Mouse (Mus musculus): ENCODE data around the gene Hoxb8. TPM values are rescaled to one million over a fixed set of nuclear protein-coding genes. Genes with fewer than 3 reads are reported as not detected.

Gene Hoxb8
- polyA plus RNA-seq, 1 experiment from 2014 or later, result 0.17 TPM

DNA sequence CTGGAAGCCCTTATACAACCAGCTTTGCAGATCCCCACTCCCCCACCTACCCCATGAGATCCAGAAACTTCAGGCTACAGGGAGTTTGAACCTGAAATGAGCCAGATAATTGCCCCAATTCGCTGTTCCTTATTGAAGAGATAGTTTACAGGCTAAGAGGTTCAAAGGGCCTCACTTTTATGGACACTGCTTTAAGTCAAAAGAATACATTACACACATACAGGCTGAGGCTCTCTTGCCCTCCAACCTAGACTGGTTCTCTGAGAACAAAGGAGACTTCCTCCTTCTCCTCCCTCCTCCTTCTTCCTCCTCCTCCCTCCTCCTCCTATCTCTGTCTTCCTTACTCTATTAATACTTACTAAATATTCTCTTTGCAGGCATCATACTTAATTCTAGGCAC, 22.2 kb upstream of the Hoxb8 start:
- H3K9ac ChIP-seq, result no peak overlapping the region
- H3K27me3 ChIP-seq, result peaks cover 100% of the 10 kb centered on the region
- H3K4me3 ChIP-seq, result no peak overlapping the region
- H3K4me1 ChIP-seq, result peaks cover 21% of the 10 kb centered on the region
- 4% methylated on average over 1 of the region's 1 CpGs for WGBS
- no peak overlapping the region for H3K4me2 ChIP-seq (replicated peaks)
- no peaks in the 10 kb centered on the region for H3K9me3 ChIP-seq
- H3K27ac ChIP-seq, result no peak overlapping the region
- no peak for ATAC-seq (ENCODE audit: low FRiP score, low read depth)
- H3K36me3 ChIP-seq, result no peaks in the 10 kb centered on the region

DNA sequence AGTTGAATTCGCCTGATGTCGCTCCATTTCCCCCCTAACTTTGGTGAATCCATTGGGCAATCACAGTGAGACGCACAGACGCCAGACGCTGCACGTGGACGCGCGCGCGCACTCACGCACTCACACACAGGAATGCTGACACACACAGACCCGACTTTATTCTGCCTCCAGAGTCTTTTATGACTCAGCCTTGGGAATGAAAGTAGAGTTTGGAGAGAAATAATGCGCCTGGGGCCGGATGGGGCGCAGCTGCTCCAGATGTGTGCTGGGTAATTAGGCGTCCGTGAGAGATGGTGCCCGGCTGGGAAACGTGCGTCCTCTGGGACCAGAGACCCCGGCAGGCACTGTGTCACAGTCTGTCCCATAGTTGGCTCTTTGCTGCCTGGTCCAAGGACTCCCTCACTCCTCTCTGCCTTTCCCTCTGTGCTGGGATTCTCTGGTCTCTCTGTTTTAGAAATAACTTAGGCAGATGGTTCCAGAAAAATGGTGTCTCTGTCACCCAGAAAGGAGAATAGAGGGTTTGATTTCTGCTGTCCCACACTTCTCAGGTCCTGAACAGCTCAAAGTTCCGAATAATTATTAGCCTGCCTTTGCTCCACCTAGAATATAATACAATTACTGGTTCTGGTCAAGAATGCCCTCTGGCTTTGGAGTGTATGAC, 21.3 kb upstream of the Hoxb8 start:
- no peaks in the 10 kb centered on the region for H3K9me3 ChIP-seq
- no peaks in the 10 kb centered on the region for H3K36me3 ChIP-seq
- H3K4me3 ChIP-seq, result 0 out of 2 replicates have a peak overlapping the region, but pooled peaks have one; percentile 6
- peaks cover 17% of the 10 kb centered on the region for H3K4me1 ChIP-seq
- no peak overlapping the region for H3K9ac ChIP-seq
- no peak overlapping the region for H3K27ac ChIP-seq
- WGBS, result under 1% methylated on average over 23 of the region's 23 CpGs
- peak overlapping the region; percentile 41 for H3K4me2 ChIP-seq (replicated peaks)
- no peak for ATAC-seq (ENCODE audit: low FRiP score, low read depth)
- peaks cover 100% of the 10 kb centered on the region for H3K27me3 ChIP-seq

DNA sequence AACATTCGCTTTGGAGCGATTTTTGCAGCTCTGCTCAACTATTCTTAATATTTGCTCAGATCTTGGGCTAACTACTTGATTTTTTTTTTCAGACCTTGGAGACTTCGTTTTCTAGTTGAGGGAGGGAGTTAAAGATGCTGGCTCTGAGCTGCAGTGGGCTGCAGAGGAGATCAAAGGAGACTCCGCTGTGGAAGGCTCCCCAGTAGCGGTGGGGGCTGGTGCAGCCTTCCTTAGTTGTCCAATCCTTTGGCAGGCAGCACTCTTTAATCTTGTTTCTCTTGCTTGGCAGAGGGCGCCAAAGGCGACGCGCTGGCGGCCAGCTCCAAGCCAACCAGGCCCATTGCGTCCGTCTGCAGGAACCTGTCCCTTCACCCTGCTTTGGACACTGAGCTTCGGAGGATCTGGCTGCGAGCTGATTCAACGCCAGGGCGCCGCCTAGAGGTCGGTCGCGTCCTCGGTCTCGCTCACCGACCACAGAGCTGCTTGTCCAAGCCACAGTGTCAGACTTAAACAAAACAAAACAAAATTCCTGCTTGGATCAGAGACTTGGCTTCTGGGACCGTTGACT, 20.3 kb upstream of the Hoxb8 start:
- ATAC-seq (ENCODE audit: low FRiP score, low read depth), result no peak
- Histone ChIP-seq H3K4me2 (replicated peaks) (0 out of 2 replicates have a peak overlapping the region, but pooled peaks have one; percentile 14), H3K9me3 (no peaks in the 10 kb centered on the region), H3K27me3 (peaks cover 100% of the 10 kb centered on the region), H3K27ac (no peak overlapping the region), H3K9ac (no peak overlapping the region), H3K36me3 (no peaks in the 10 kb centered on the region), H3K4me1 (peaks cover 20% of the 10 kb centered on the region), H3K4me3 (peak overlapping the region; percentile 3; the same call in 1 of the 2 replicates)
- 2% methylated on average over 24 of the region's 24 CpGs for WGBS

GRCm38 (mm10) chr11:96262262-96262830, 19.4 kb upstream of the Hoxb8 start:
- WGBS, result 24% methylated on average over 6 of the region's 6 CpGs
- no peak overlapping the region for H3K4me3 ChIP-seq
- ATAC-seq (ENCODE audit: low FRiP score, low read depth), result no peak

GRCm38 (mm10) chr11:96263636-96264389, 17.9 kb upstream of the Hoxb8 start:
- Histone ChIP-seq H3K27me3 (peaks cover 99% of the 10 kb centered on the region), H3K4me3 (no peak overlapping the region), H3K4me2 (replicated peaks) (no peak overlapping the region), H3K27ac (no peak overlapping the region), H3K36me3 (no peaks in the 10 kb centered on the region), H3K4me1 (peaks cover 20% of the 10 kb centered on the region), H3K9me3 (no peaks in the 10 kb centered on the region), H3K9ac (no peak overlapping the region)
- WGBS, result 7% methylated on average over 33 of the region's 33 CpGs
- ATAC-seq (ENCODE audit: low FRiP score, low read depth), result no peak

More at GRCm38 (mm10) chr11:96262262-96262830, 19.4 kb upstream of the Hoxb8 start:
- H3K9ac ChIP-seq, result no peak overlapping the region
- H3K36me3 ChIP-seq, result no peaks in the 10 kb centered on the region
- no peak overlapping the region for H3K4me2 ChIP-seq (replicated peaks)
- no peak overlapping the region for H3K27ac ChIP-seq
- H3K4me1 ChIP-seq, result peaks cover 20% of the 10 kb centered on the region
- H3K27me3 ChIP-seq, result peaks cover 100% of the 10 kb centered on the region
- H3K9me3 ChIP-seq, result no peaks in the 10 kb centered on the region

DNA sequence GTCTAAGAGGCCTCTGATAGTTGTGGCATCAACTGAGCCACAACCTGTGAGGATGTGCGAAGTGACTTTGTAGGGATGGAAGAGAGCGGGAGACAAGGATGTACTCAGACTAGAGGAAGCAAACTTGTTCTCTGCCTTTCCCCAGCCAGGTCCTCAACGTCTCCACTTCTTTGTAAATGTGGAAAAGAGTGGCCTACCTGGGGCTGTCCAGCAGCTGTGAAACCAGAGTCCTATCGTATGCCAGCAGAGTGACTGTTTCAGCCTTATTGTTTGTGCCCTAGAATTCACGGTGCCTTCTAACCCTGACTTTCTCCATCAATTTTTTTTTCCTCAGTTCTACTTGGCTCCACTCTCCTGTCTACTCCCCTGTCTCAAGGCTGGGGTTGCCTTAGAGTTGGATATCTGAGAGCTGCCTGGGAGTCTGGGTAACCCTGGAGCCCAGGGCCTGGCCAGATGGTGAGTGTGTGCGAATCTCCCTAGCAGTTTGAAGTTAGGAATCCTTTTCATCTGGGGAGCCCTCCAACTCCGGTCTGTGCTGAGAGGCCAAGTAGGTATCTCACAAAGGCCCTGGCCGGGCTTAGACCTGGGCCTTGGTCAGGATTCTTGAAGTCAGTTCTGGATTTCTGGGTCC, 17.2 kb upstream of the Hoxb8 start:
- no peak for ATAC-seq (ENCODE audit: low FRiP score, low read depth)
- no peak overlapping the region for H3K4me3 ChIP-seq
- peaks cover 20% of the 10 kb centered on the region for H3K4me1 ChIP-seq
- 27% methylated on average over 8 of the region's 8 CpGs for WGBS
- H3K9me3 ChIP-seq, result no peaks in the 10 kb centered on the region
- peaks cover 99% of the 10 kb centered on the region for H3K27me3 ChIP-seq
- H3K27ac ChIP-seq, result no peak overlapping the region
- H3K4me2 ChIP-seq (replicated peaks), result no peak overlapping the region
- no peak overlapping the region for H3K9ac ChIP-seq
- no peaks in the 10 kb centered on the region for H3K36me3 ChIP-seq

GRCm38 (mm10) chr11:96265954-96266353, 15.8 kb upstream of the Hoxb8 start:
- no peak overlapping the region for H3K9ac ChIP-seq
- no peaks in the 10 kb centered on the region for H3K36me3 ChIP-seq
- no peak overlapping the region for H3K4me2 ChIP-seq (replicated peaks)
- 13% methylated on average over 7 of the region's 7 CpGs for WGBS
- H3K27ac ChIP-seq, result no peak overlapping the region
- peaks cover 19% of the 10 kb centered on the region for H3K4me1 ChIP-seq
- H3K27me3 ChIP-seq, result peaks cover 99% of the 10 kb centered on the region
- H3K4me3 ChIP-seq, result no peak overlapping the region
- ATAC-seq (ENCODE audit: low FRiP score, low read depth), result peak; percentile 19; the same call in 1 of the 2 replicates
- H3K9me3 ChIP-seq, result no peaks in the 10 kb centered on the region

DNA sequence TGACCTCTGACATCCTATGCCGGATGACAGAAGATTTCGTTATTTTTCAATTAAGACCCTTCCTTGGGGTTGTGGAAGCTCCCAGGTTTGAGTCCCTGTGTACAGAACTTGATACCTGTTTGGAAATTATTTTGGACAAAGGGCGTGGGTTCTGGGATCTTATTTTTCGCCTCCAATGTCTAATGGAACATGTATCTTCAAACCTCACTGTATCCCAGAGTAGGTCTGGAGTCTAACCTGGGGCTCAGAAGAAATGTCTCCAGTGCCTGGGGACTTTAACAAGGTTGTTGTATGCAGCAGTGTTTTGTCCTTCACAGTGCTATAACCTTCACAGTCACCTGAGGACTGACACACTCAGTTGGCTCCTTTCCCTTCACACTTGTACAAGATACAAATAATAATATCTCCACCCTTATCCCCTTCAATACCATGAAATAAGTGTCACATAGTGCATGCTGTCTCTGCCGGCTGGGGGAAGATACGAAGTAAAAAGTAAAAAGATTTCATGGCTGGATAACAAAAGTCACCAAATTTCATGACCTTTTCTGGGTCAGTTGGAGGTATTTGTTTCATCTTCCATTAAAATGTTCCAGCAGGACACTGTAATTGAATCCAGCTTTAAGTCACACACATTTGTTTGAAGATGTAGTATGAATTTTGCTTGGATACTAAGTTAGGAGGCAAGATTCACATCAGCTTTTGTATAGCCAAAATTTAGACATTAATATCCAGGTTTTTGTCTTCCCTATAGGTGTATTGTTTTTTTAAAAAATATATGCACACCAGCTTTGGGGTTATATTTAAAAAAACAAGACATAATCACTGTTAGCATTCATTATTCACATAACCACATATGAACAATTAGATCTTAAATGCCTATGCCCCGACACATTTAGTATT, 14.4 kb upstream of the Hoxb8 start:
- ATAC-seq (ENCODE audit: low FRiP score, low read depth), result no peak
- 28% methylated on average over 7 of the region's 7 CpGs for WGBS
- Histone ChIP-seq H3K9ac (no peak overlapping the region), H3K36me3 (no peaks in the 10 kb centered on the region), H3K27ac (no peak overlapping the region), H3K9me3 (no peaks in the 10 kb centered on the region), H3K4me2 (replicated peaks) (no peak overlapping the region), H3K27me3 (peaks cover 99% of the 10 kb centered on the region), H3K4me3 (no peak overlapping the region), H3K4me1 (peaks cover 26% of the 10 kb centered on the region)

- Histone ChIP-seq H3K4me2 (replicated peaks) (no peak overlapping the region), H3K4me1 (peaks cover 29% of the 10 kb centered on the region), H3K36me3 (no peaks in the 10 kb centered on the region), H3K4me3 (no peak overlapping the region), H3K9ac (no peak overlapping the region), H3K27me3 (peaks cover 99% of the 10 kb centered on the region), H3K9me3 (no peaks in the 10 kb centered on the region), H3K27ac (no peak overlapping the region)
- no peak for ATAC-seq (ENCODE audit: low FRiP score, low read depth)
- WGBS, result 19% methylated on average over 1 of the region's 1 CpGs
Measured at GRCm38 (mm10) chr11:96268031-96268745, 13.5 kb upstream of the Hoxb8 start.

DNA sequence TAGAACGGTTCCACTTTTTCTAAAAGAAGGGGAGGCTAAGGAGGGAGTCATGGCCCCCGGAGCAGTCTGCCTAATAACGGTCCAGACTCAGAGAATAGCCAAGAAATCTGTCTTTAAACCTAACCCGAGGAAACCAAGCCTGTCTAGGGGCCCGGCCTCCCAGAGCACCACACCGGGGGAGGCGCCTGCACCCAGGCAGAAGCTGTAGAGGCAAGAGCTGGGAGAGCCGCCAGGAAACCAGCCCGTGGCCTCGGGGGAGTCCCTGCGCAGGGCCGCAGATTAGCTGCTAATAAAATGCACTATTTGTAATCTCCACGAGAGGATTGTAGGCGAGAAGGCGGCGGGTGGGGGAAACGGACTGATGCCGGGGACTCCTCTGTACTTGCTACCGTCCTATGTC, 11.8 kb upstream of the Hoxb8 start:
- H3K27ac ChIP-seq, result no peak overlapping the region
- no peaks in the 10 kb centered on the region for H3K36me3 ChIP-seq
- H3K9ac ChIP-seq, result no peak overlapping the region
- peaks cover 99% of the 10 kb centered on the region for H3K27me3 ChIP-seq
- peaks cover 29% of the 10 kb centered on the region for H3K4me1 ChIP-seq
- no peak overlapping the region for H3K4me3 ChIP-seq
- no peak overlapping the region; the same call in 1 of the 2 replicates for H3K4me2 ChIP-seq (replicated peaks)
- no peaks in the 10 kb centered on the region for H3K9me3 ChIP-seq
- ATAC-seq (ENCODE audit: low FRiP score, low read depth), result no peak
- WGBS, result under 1% methylated on average over 19 of the region's 19 CpGs

All from limb, embryonic 13.5 days (tissue).